Mouse (Mus musculus): ENCODE data around the gene Tmem231. TPM values are rescaled to one million over a fixed set of nuclear protein-coding genes. Genes with fewer than 3 reads are reported as not detected.
A peak's percentile ranks its signal among the peaks of the same experiment; 100 is the strongest.

Tmem231 gene
- polyA plus RNA-seq, 1 experiment from 2014 or later, result 1.5 TPM

GRCm38 (mm10) chr8:111909621-111910450 lies 23.8 kb downstream of the Tmem231 start, which contains the start of gene Chst5:
Gene Chst5 (minus strand): TSS chr8:111910447.
- DNase-seq (ENCODE audit: low spot score), result no peak

- DNase-seq (ENCODE audit: low spot score), result no peak
Observed at GRCm38 (mm10) chr8:111905500-111906121, 28.1 kb downstream of the Tmem231 start.

- DNase-seq (ENCODE audit: low spot score), result no peak
Observed at GRCm38 (mm10) chr8:111902080-111902479, 31.6 kb downstream of the Tmem231 start.

GRCm38 (mm10) chr8:111898586-111898985 lies 35.1 kb downstream of the Tmem231 start:
- no peak for DNase-seq (ENCODE audit: low spot score)

- DNase-seq (ENCODE audit: low spot score), result no peak
Observed at GRCm38 (mm10) chr8:111894955-111895354, 38.7 kb downstream of the Tmem231 start.

- DNase-seq (ENCODE audit: low spot score), result no peak
Observed at GRCm38 (mm10) chr8:111892615-111893014, 41.1 kb downstream of the Tmem231 start.

GRCm38 (mm10) chr8:111891983-111892382 lies 41.7 kb downstream of the Tmem231 start:
- DNase-seq (ENCODE audit: low spot score), result no peak

- DNase-seq (ENCODE audit: low spot score), result no peak
Observed at GRCm38 (mm10) chr8:111890911-111891303, 42.8 kb downstream of the Tmem231 start.

GRCm38 (mm10) chr8:111889931-111890910 lies 43.5 kb downstream of the Tmem231 start:
- DNase-seq (ENCODE audit: low spot score), result no peak

- no peak for DNase-seq (ENCODE audit: low spot score)
Observed at GRCm38 (mm10) chr8:111888091-111888650, 45.5 kb downstream of the Tmem231 start.

- DNase-seq (ENCODE audit: low spot score), result no peak
Observed at GRCm38 (mm10) chr8:111887479-111887878, 46.2 kb downstream of the Tmem231 start.

GRCm38 (mm10) chr8:111883615-111884014 lies 50.1 kb downstream of the Tmem231 start:
- DNase-seq (ENCODE audit: low spot score), result no peak

- peak; percentile 51 for DNase-seq (ENCODE audit: low spot score)
Observed at GRCm38 (mm10) chr8:111881591-111881990, 52.1 kb downstream of the Tmem231 start.

GRCm38 (mm10) chr8:111877711-111878110 lies 56.0 kb downstream of the Tmem231 start:
- peak; percentile 6 for DNase-seq (ENCODE audit: low spot score)

GRCm38 (mm10) chr8:111876355-111876948 lies 57.2 kb downstream of the Tmem231 start, which contains the start of gene Tmem170:
Gene Tmem170 (minus strand): TSS chr8:111876750.
- DNase-seq (ENCODE audit: low spot score), result peak; percentile 99

GRCm38 (mm10) chr8:111875758-111876157 lies 57.9 kb downstream of the Tmem231 start:
- DNase-seq (ENCODE audit: low spot score), result peak; percentile 20

- no peak for DNase-seq (ENCODE audit: low spot score)
Observed at GRCm38 (mm10) chr8:111871278-111871677, 62.4 kb downstream of the Tmem231 start.

- DNase-seq (ENCODE audit: low spot score), result no peak
Observed at GRCm38 (mm10) chr8:111870379-111870778, 63.3 kb downstream of the Tmem231 start.

GRCm38 (mm10) chr8:111868664-111869063 lies 65.0 kb downstream of the Tmem231 start:
- no peak for DNase-seq (ENCODE audit: low spot score)

- DNase-seq (ENCODE audit: low spot score), result no peak
Observed at GRCm38 (mm10) chr8:111865857-111866256, 67.8 kb downstream of the Tmem231 start.
